Mouse (Mus musculus): Measurements from ENCODE around the gene Mindy2. TPM values are rescaled to one million over a fixed set of nuclear protein-coding genes. Genes with fewer than 3 reads are reported as not detected.
"Not testable (repeated sequence)": the region's sequence is repeated elsewhere in the genome, so short reads cannot be mapped to it uniquely, and the experiment has no call there.

Mindy2 gene
- total RNA-seq, 2 experiments from 2014 or later: 32.2 to 38.6 TPM

- intact Hi-C loops (cut with DNase I): no loop called here
- DNase-seq (ENCODE audit: low spot score): no peak
These were observed 65.5 kb downstream of the Mindy2 start for GRCm38 (mm10) chr9:70591486-70591885.

GRCm38 (mm10) chr9:70590775-70591174 lies 66.2 kb downstream of the Mindy2 start:
- intact Hi-C loops (cut with DNase I): no loop called here
- DNase-seq (ENCODE audit: low spot score): no peak

DNA sequence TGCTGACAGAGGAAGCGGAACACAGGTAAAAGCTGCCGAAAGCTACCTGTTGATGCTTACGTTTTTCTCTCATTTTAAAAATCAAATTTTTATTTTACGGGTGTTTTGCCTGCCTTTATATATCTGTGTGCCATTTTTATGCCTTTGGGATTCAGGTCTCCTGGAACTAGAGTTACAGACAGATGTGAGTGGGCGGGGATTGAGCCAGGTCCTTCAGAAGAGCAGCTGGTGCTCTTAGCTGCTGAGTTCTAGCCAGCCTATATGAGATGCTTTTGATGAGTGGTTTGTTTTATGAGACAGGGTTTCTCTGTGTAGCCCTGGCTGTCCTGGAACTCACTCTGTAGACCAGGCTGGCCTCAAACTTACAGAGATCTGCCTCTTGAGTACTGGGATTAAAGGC lies 69.8 kb downstream of the Mindy2 start:
- no peak for DNase-seq (ENCODE audit: low spot score)
- intact Hi-C loops (cut with DNase I): loop anchor here (10.0 kb wide), 1 partner anchor 142 kb away; no protein-coding TSS in a partner anchor

DNA sequence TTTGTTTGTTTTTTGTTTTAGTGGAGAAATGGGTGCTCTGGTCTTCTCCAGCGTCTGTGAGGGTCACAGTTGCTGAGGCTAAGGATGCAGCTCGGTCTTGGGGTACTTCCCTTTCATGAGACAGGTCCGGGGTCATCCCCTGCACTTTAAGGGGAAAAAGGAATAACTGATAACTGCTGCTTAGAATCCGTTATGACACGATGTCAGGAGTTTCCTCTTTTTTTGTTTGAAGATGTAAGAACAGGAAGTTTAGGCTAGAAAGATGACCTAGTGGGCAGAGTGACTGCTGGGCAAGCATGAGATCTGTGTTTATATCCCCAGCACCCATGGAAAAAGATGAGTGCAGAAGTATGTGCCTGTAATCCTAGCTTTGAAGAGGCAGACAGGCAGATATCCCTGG lies 71.8 kb downstream of the Mindy2 start:
- intact Hi-C loops (cut with DNase I): loop anchor here (10.0 kb wide), 1 partner anchor 140 kb away; no protein-coding TSS in a partner anchor
- DNase-seq (ENCODE audit: low spot score): no peak

DNA sequence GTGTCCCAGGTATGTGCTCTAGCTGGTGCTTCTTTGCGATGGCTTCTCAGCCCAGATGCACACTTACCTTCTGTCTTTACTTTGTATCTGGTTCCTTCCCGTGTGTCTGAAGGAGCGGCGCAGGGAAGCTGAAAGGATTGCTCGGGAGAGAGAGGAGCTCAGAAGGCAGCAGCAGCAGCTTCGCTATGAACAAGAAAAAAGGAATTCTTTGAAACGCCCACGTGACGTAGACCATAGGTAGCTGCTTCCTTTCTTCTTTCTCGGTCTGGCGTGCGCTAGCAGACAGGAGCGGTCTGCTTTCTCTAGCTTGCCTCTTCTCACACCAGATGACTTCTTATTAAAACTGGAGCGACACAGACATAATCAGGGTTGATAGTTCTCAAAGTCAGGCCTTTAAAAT lies 72.3 kb downstream of the Mindy2 start:
- no peak for DNase-seq (ENCODE audit: low spot score)
- intact Hi-C loops (cut with DNase I): loop anchor here (10.0 kb wide), 1 partner anchor 140 kb away; no protein-coding TSS in a partner anchor

DNA sequence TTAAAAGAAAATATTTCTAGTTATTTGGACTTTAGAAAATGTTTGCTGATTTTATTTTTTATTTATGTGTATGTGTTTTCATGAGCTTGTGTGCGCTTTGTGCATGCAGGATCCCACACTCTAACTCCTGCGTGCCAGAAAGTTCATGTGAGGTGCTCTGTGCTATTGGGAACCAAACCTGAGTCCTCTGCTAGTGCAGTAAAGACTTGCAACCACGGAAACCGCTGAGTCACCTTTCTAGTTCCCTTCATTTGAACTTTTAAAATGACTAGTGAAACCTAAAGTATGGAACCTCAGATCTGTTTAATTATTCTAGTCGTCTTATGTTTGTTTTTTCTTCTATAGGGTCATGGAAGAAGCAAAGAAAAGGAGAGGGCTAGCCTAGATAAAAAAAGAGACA lies 76.0 kb downstream of the Mindy2 start:
- DNase-seq (ENCODE audit: low spot score): no peak
- intact Hi-C loops (cut with DNase I): loop anchor here (10.0 kb wide), 1 partner anchor 136 kb away; no protein-coding TSS in a partner anchor

- no peak for DNase-seq (ENCODE audit: low spot score)
- intact Hi-C loops (cut with DNase I): no loop called here
These were observed 78.9 kb downstream of the Mindy2 start for GRCm38 (mm10) chr9:70578123-70578522.

GRCm38 (mm10) chr9:70570351-70570750 lies 86.6 kb downstream of the Mindy2 start:
- intact Hi-C loops (cut with DNase I): no loop called here

DNA sequence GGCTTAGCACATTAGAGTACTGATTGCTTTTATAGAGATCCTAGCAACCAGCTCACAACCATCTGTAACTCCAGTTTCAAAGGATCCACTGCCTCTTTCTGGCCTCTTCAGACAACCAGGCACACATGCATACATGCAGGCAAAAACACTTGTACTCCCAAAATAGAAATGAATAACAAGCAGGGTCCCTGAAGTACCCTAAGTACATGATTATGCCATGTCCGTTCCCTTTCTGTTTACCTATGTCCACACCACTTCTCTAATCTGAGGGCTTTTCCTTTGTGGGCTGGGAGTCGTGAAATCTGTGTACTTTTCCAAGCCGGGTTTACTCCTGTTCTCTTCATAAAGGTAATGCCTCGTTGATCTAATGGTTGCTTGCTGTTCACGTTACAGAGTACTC lies 89.3 kb downstream of the Mindy2 start:
- intact Hi-C loops (cut with DNase I): no loop called here
- DNase-seq (ENCODE audit: low spot score): no peak

More at GRCm38 (mm10) chr9:70570351-70570750, 86.6 kb downstream of the Mindy2 start:
- DNase-seq (ENCODE audit: low spot score): no peak

DNA sequence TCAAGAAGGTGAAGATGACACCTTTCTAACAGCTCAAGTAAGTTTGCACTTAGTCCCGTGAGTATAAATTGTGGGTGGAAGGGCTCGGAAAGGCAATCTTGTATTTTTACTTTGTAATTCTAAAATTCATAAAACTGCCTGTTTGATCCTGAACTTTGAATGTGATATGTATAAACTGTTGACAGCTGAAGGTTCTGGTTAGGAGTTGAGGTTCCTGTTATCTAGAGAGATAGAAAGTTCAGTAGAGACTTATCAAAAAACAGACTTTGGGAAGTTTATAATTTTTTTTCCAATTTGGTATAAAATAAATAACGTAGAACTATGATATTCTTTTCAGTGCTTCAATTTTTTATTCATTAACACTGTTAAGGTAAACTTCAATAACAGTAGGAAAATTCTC lies 94.1 kb downstream of the Mindy2 start:
- DNase-seq (ENCODE audit: low spot score): no peak
- intact Hi-C loops (cut with DNase I): no loop called here

- intact Hi-C loops (cut with DNase I): no loop called here
- DNase-seq (ENCODE audit: low spot score): no peak
These were observed 100.2 kb downstream of the Mindy2 start for GRCm38 (mm10) chr9:70556796-70557195.

GRCm38 (mm10) chr9:70555431-70555830 lies 101.5 kb downstream of the Mindy2 start:
- intact Hi-C loops (cut with DNase I): no loop called here
- DNase-seq (ENCODE audit: low spot score): no peak

DNA sequence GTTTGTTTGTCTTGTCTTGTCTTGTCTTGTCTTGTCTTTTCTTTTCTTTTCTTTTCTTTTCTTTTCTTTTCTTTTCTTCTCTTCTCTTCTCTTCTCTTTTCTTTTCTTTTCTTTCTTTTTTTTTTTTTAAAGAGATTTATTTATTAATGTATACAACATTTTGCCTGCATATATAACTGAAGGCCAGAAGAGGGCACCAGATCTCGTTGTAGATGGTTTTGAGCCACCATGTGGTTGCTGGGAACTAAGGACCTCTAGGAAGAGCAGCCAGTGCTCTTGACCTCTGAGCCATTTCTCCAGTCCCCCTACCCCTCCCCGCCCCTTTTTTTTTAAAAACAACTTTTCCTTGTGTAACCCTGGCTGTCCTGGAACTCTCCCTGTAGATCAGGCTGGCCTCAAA lies 104.7 kb downstream of the Mindy2 start:
- DNase-seq (ENCODE audit: low spot score); intact Hi-C loops (cut with DNase I): not testable (repeated sequence)

DNA sequence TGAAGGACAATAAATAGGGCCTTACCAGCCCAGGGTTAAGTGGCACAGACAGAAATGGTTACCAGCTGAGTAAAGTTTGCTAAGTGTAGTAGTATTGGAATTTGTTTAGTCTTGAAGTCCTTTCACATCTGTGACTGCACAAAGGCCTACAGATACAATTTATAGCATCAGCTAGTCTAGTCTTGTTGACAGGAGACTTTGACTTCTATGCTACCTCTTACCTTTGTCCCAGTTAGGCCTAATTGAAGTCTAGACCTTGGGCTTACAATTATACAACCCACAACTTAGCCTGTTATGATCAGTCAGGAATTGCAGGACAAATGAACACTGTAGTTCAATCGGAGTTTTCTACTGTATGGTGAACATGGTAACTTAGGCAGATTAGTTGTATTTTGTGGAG lies 105.5 kb downstream of the Mindy2 start:
- no peak for DNase-seq (ENCODE audit: low spot score)
- intact Hi-C loops (cut with DNase I): no loop called here

Other genes with a start within 250 kb of the Mindy2 start
- gene Ccnb2, start 235.6 kb downstream of the Mindy2 start, total RNA-seq (2021): 1 to 10 TPM; 1.3 to 1.4 TPM
- 10 to 100 TPM; 18.4 to 21.2 TPM for gene Rnf111, start 153.4 kb downstream of the Mindy2 start, total RNA-seq (2021)
- gene Sltm, start 114.4 kb downstream of the Mindy2 start, total RNA-seq (2021): 10 to 100 TPM; 19.9 to 20.8 TPM
- gene Gm10642, start 923 bp downstream of the Mindy2 start, total RNA-seq (2021): under 1 TPM; 0.36 to 0.42 TPM
- gene Adam10, start 21.8 kb upstream of the Mindy2 start, total RNA-seq (2021): 10 to 100 TPM; 37.0 to 44.5 TPM

Data from heart, postnatal 25 days (tissue).